Comparison of ENCODE assay signal across 10 mouse cellular contexts in the genomic region with DNA sequence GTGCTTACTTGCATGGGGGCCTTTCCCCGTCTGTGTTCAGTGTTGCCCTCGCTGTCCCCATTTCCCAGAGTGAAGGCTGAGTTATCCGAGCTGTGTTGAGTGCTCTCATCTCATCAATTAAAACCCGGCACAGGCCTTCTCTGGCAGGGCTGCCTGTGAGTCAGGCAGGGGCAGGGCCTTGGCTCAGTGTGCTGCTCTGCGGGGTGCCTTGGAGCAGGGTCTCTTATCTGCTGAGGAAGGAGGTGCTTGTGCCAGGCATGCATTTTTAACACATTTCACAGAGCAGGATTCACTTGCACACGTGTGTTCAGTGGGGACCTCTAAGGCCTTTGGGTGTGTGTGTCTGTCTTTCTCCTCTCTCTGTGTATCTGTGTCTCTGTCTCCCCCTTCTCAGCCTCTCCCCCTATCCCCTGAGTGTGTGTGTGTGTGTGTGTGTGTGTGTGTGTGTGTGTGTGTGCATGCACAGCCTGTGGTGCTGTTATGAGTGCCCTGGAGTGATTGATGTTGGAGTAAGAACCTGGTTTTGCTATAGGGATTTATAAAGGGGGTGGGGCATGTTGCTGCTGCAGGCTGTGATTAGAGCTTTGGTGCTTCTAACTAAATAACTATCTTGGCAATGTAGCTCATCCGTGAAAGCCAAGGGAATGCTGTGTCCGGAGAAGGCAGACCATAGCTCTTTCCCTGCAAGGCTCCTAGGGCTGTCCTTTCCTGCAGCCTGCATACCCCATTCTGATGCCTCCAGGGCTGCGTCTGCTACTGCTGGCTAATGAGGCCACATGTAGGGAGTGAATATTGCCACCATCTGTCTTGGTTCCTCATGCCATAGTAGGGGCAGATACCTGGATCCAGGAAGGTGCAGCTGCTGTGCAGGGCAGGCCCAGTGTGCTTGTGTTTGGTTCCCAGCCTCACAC.
DNase-seq lines count a peak whose midpoint lies in the region; ATAC-seq lines count a peak whose summit lies in the region.
"Had no signal": no experiment of that assay in that cellular context is flagged by ENCODE, and none has a peak within 500 bp of the region (broad histone marks: within the 10 kb centered on the region; RNA-seq: fewer than 3 reads in every experiment).

No protein-coding gene starts in this region.

- no peak overlapping the region for H3K4me2 ChIP-seq in heart, embryonic 16.5 days (ENCODE audit: low read depth, low read length)
- H3K4me2 ChIP-seq in heart, embryonic 12.5 days = no peak overlapping the region
- no peak overlapping the region for H3K4me2 ChIP-seq in hindbrain, embryonic 11.5 days (replicated peaks; ENCODE audit: low read depth, low read length)
- H3K4me2 ChIP-seq in neural tube, embryonic 13.5 days = peak overlapping the region; percentile 13; the same call in 1 of the 2 replicates
- H3K4me2 ChIP-seq: embryonic facial prominence, embryonic 12.5 days; liver, embryonic 12.5 days had no signal

- WGBS in heart, embryonic 16.5 days = 22% methylated on average over 9 of the region's 9 CpGs
- 33% methylated on average over 9 of the region's 9 CpGs for WGBS in heart, embryonic 12.5 days
- WGBS in hindbrain, embryonic 11.5 days = 27% methylated on average over 9 of the region's 9 CpGs
- WGBS in neural tube, embryonic 13.5 days = 14% methylated on average over 9 of the region's 9 CpGs

- H3K4me1 ChIP-seq in heart, embryonic 16.5 days (ENCODE audit: control insufficient read depth, insufficient read depth, low read length) = peaks cover 59% of the 10 kb centered on the region
- H3K4me1 ChIP-seq in heart, embryonic 12.5 days (replicated peaks) = peaks cover 88% of the 10 kb centered on the region
- H3K4me1 ChIP-seq in hindbrain, embryonic 11.5 days (replicated peaks; ENCODE audit: control insufficient read depth, insufficient read depth, low read length) = peaks cover 18% of the 10 kb centered on the region
- peaks cover 95% of the 10 kb centered on the region for H3K4me1 ChIP-seq in neural tube, embryonic 13.5 days (replicated peaks)

- no peaks in the 10 kb centered on the region for H3K36me3 ChIP-seq in heart, embryonic 16.5 days (ENCODE audit: control insufficient read depth, insufficient read depth)
- H3K36me3 ChIP-seq in heart, embryonic 12.5 days = no peaks in the 10 kb centered on the region
- H3K36me3 ChIP-seq in hindbrain, embryonic 11.5 days (ENCODE audit: control insufficient read depth, insufficient read depth, low read length) = no peaks in the 10 kb centered on the region
- H3K36me3 ChIP-seq in neural tube, embryonic 13.5 days = no peaks in the 10 kb centered on the region
- H3K36me3 ChIP-seq: embryonic facial prominence, embryonic 12.5 days; liver, embryonic 12.5 days had no signal

- no peaks in the 10 kb centered on the region for H3K9me3 ChIP-seq in heart, embryonic 16.5 days (replicated peaks; ENCODE audit: control insufficient read depth, low read length)
- no peaks in the 10 kb centered on the region for H3K9me3 ChIP-seq in heart, embryonic 12.5 days (replicated peaks)
- H3K9me3 ChIP-seq in hindbrain, embryonic 11.5 days (ENCODE audit: control insufficient read depth, low read length) = no peaks in the 10 kb centered on the region
- no peaks in the 10 kb centered on the region for H3K9me3 ChIP-seq in neural tube, embryonic 13.5 days
- H3K9me3 ChIP-seq: embryonic facial prominence, embryonic 12.5 days; liver, embryonic 12.5 days had no signal

- H3K9ac ChIP-seq in heart, embryonic 16.5 days (ENCODE audit: low read length) = no peak overlapping the region
- no peak overlapping the region for H3K9ac ChIP-seq in heart, embryonic 12.5 days
- no peak overlapping the region for H3K9ac ChIP-seq in hindbrain, embryonic 11.5 days (ENCODE audit: low read depth, low read length)
- peak overlapping the region; percentile 18 for H3K9ac ChIP-seq in neural tube, embryonic 13.5 days
- H3K9ac ChIP-seq: embryonic facial prominence, embryonic 12.5 days; liver, embryonic 12.5 days had no signal

- peak overlapping the region; percentile 28; the same call in 1 of the 2 replicates for H3K27ac ChIP-seq in heart, embryonic 16.5 days (ENCODE audit: low read length)
- H3K27ac ChIP-seq in heart, embryonic 12.5 days (ENCODE audit: poor library complexity, severe bottlenecking) = no peak overlapping the region
- peak overlapping the region; percentile 61 for H3K27ac ChIP-seq in hindbrain, embryonic 11.5 days (ENCODE audit: low read depth, low read length)
- H3K27ac ChIP-seq in neural tube, embryonic 13.5 days (replicated peaks) = peak overlapping the region; percentile 90
- H3K27ac ChIP-seq: embryonic facial prominence, embryonic 12.5 days; liver, embryonic 12.5 days had no signal

- peak; percentile 70 for DNase-seq in brain, adult 2 months (ENCODE audit: low read depth, low spot score)
- DNase-seq in hindbrain, embryonic 11.5 days (ENCODE audit: low spot score) = no peak
- DNase-seq in right cerebral cortex, postnatal 14 days = no peak
- DNase-seq in kidney, postnatal 14 days = no peak

- ATAC-seq in heart, embryonic 16.5 days (replicated peaks; ENCODE audit: extremely low read depth, insufficient read depth, low FRiP score) = 0 out of 2 replicates have a peak, but pooled peaks have one; percentile 34
- no peak; the same call in 1 of the 2 replicates for ATAC-seq in heart, embryonic 12.5 days (ENCODE audit: insufficient number of reproducible peaks, low FRiP score)
- peak; percentile 48; the same call in 1 of the 2 replicates for ATAC-seq in hindbrain, embryonic 11.5 days (ENCODE audit: low FRiP score)
- peak; percentile 64 for ATAC-seq in neural tube, embryonic 13.5 days (ENCODE audit: low read depth)
- no peak for ATAC-seq in inflammation-experienced regulatory T-cells, adult 6 months
- ATAC-seq: liver, embryonic 12.5 days had no signal

- H3K27me3 ChIP-seq in heart, embryonic 16.5 days (ENCODE audit: control insufficient read depth, insufficient read depth, low read length) = no peaks in the 10 kb centered on the region
- no peaks in the 10 kb centered on the region for H3K27me3 ChIP-seq in heart, embryonic 12.5 days (replicated peaks)
- no peaks in the 10 kb centered on the region for H3K27me3 ChIP-seq in hindbrain, embryonic 11.5 days (ENCODE audit: control insufficient read depth, insufficient read depth, low read length)
- no peaks in the 10 kb centered on the region for H3K27me3 ChIP-seq in neural tube, embryonic 13.5 days
- H3K27me3 ChIP-seq: embryonic facial prominence, embryonic 12.5 days; liver, embryonic 12.5 days had no signal

- H3K4me3 ChIP-seq in heart, embryonic 16.5 days (ENCODE audit: low read length) = no peak overlapping the region
- H3K4me3 ChIP-seq in heart, embryonic 12.5 days = no peak overlapping the region
- H3K4me3 ChIP-seq in hindbrain, embryonic 11.5 days (ENCODE audit: low read depth, low read length) = no peak overlapping the region
- no peak overlapping the region for H3K4me3 ChIP-seq in neural tube, embryonic 13.5 days
- H3K4me3 ChIP-seq: embryonic facial prominence, embryonic 12.5 days; liver, embryonic 12.5 days had no signal

Comparison
In these comparisons a context has a peak if more than half of its experiments do, and no peak if none do; other contexts are left out.
1. ATAC-seq: peak in heart, embryonic 16.5 days (single experiment), hindbrain, embryonic 11.5 days (single experiment) and neural tube, embryonic 13.5 days (single experiment); none in heart, embryonic 12.5 days (single experiment) and inflammation-experienced regulatory T-cells, adult 6 months (single experiment).